Mouse (Mus musculus) liver, adult 10 weeks (tissue): Measurements from ENCODE around the gene Gpr153. TPM values are rescaled to one million over a fixed set of nuclear protein-coding genes. Genes with fewer than 3 reads are reported as not detected.

ENCODE experiments used
- polyA plus RNA-seq: library from polyadenylated mRNA; stranded (reverse); fragments of 350-450 nt; fragmentation: Illumina TruSeq; extraction: RNeasy Lipid Tissue Mini Kit (QIAGEN cat#74804); gene quantifications from one replicate; pipeline ENCODE4 v1.2.3, GENCODE M21; 2014; ENCODE audit warnings: low read depth, low replicate concordance

Gene Gpr153
- polyA plus RNA-seq, result 0.16 TPM

DNA sequence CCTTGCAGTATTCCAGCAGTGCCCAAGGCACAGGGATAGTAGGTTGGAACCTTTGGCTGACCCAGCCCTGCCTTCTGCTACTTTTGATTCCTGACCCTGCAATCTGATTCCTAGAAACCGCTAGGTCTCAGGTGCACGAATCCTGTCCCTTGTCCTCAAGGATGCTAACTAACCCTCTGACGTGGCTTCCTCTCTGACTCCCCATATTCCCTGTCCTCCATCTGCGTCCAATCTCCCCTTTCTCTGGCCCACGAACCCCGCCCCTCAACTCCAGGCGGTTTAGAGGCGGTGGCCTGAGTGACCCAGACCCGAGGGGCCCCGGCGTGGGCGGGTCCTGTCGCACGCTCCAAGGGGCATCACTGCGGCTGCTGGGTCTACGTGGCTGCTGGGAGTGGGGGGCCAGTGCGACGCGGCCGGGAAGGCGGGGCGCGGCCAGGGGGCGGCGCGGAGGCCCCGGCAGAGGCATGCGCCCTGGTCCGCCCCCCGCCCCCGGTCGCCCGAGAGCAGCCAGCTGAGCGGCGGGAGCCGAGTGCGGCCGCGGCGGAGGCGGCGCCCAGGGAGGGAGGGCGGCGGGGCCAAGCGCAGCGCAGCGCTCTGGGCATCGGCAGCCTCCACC lies at the start of gene Gpr153:
TSS of gene Gpr153 (plus strand) at position 612 of the 616 bp plus-strand sequence.

GRCm38 (mm10) chr4:152291562-152291961 lies 17.5 kb downstream of the Gpr153 start, which contains the start of gene Hes3:
TSS of gene Hes3 (minus strand) at chr4:152291662.

GRCm38 (mm10) chr4:152296874-152297861 lies 23.1 kb downstream of the Gpr153 start, which contains the start of gene Icmt:
TSS of gene Icmt (plus strand) at chr4:152297227.

GRCm38 (mm10) chr4:152318517-152319234 lies 44.6 kb downstream of the Gpr153 start, which contains the start of gene Rnf207:
TSS of gene Rnf207 (minus strand) at chr4:152318993.

DNA sequence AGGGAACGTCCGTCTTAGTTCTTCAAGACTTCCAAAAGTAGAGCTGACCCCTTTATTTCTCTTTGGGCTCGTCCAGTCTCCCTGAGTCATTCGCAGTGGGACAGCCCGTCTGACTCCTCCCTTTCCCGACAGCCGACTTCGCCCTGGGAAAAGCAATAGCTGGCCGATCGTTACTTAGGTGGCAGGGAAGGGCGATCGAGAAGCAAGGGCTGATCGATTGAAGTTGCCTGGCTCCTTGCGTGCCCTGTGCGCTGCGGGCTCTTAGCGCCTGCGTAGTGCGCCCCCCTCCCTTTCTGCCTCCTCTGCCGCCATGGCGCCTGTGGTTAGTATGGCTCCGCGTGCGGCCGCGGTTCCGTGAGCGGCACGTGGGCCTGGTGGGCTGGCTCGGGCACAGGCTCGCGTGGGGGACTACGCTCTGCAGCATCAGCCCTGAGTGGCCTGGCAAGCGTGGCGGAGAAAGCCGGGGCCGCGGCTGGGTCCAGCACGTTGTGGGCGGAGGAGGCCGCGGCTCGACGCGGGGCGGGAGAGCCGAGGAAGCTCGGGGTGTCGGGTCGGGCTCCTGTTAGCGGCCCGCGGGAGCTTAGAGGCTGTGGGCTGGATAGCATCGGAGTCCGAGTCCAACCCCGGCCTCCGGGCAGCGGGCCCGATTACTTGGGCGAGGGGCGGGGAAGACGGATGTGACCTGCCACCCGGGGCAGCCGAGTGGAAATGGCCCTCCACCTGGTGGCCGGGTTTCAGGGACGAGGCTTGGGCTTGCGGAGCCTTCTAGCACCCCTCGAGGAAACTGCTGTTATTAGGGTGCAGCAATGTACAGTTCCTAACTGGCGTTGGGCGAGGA lies 51.8 kb downstream of the Gpr153 start, which contains the start of gene Rpl22:
TSS of gene Rpl22 (plus strand) at position 169 of the 838 bp plus-strand sequence.

Other genes with a start within 250 kb of the Gpr153 start
- 2.8 TPM for gene Zbtb48, start 246.6 kb upstream of the Gpr153 start, polyA plus RNA-seq
- gene Tas1r1, start 235.7 kb upstream of the Gpr153 start, polyA plus RNA-seq, result not detected
- 5.8 TPM for gene Nol9, start 234.9 kb upstream of the Gpr153 start, polyA plus RNA-seq
- 0.13 TPM for gene Plekhg5, start 201.7 kb upstream of the Gpr153 start, polyA plus RNA-seq
- gene Tnfrsf25, start 158.3 kb upstream of the Gpr153 start, polyA plus RNA-seq, result not detected
- gene Espn, start 121.9 kb upstream of the Gpr153 start, polyA plus RNA-seq, result not detected
- gene Hes2, start 115.4 kb upstream of the Gpr153 start, polyA plus RNA-seq, result not detected
- gene Acot7, start 96.1 kb upstream of the Gpr153 start, polyA plus RNA-seq, result 1.0 TPM
- gene Hes3, start 17.4 kb downstream of the Gpr153 start, polyA plus RNA-seq, result not detected
- 5.8 TPM for gene Icmt, start 23.0 kb downstream of the Gpr153 start, polyA plus RNA-seq
- gene Rnf207, start 44.8 kb downstream of the Gpr153 start, polyA plus RNA-seq, result not detected
- 188 TPM for gene Rpl22, start 51.5 kb downstream of the Gpr153 start, polyA plus RNA-seq
- not detected for gene Chd5, start 64.4 kb downstream of the Gpr153 start, polyA plus RNA-seq
- gene Nphp4, start 202.5 kb downstream of the Gpr153 start, polyA plus RNA-seq, result not detected
- gene Kcnab2, start 203.6 kb downstream of the Gpr153 start, polyA plus RNA-seq, result not detected